Mouse (Mus musculus): ENCODE results near the gene Ppp1r9a. TPM values are rescaled to one million over a fixed set of nuclear protein-coding genes. Genes with fewer than 3 reads are reported as not detected.
"Not testable (repeated sequence)": the region's sequence is repeated elsewhere in the genome, so short reads cannot be mapped to it uniquely, and the experiment has no call there.

Ppp1r9a gene
- 30.8 and 40.1 TPM in 2 replicates for polyA plus RNA-seq (2015; fragmentation: Nextera tagmentation; extraction: Ambion mirVana)

- H3K27me3 ChIP-seq (replicated peaks; ENCODE audit: control insufficient read depth, insufficient read depth, low read length) = no peaks in the 10 kb centered on the region
- H3K4me2 ChIP-seq (ENCODE audit: low read length) = peak within 1 kb of the TSS; percentile 84
- ATAC-seq = peak; percentile 70
- peak within 1 kb of the TSS; percentile 92 for H3K9ac ChIP-seq (ENCODE audit: low read depth, low read length)
- no peaks in the 10 kb centered on the region for H3K9me3 ChIP-seq (ENCODE audit: control insufficient read depth, low read length)
- H3K4me3 ChIP-seq (ENCODE audit: low read length) = peak within 1 kb of the TSS; percentile 76
- H3K27ac ChIP-seq (ENCODE audit: low read depth, low read length) = peak within 1 kb of the TSS; percentile 96
- no peaks in the 10 kb centered on the region for H3K36me3 ChIP-seq (ENCODE audit: control insufficient read depth, insufficient read depth, low read length)
- WGBS = under 1% methylated on average over 39 of the region's 49 CpGs
- H3K4me1 ChIP-seq (ENCODE audit: control insufficient read depth, insufficient read depth, low read depth, low read length) = peaks cover 15% of the 10 kb centered on the region
Observed at GRCm38 (mm10) chr6:4902674-4903324, at the start of gene Ppp1r9a. TSS of gene Ppp1r9a (plus strand) at chr6:4902917.

- no peak for ATAC-seq
- no peaks in the 10 kb centered on the region for H3K27me3 ChIP-seq (replicated peaks; ENCODE audit: control insufficient read depth, insufficient read depth, low read length)
- H3K4me3 ChIP-seq (ENCODE audit: low read length) = no peak overlapping the region
- H3K4me1 ChIP-seq (ENCODE audit: control insufficient read depth, insufficient read depth, low read depth, low read length) = no peaks in the 10 kb centered on the region
- no peaks in the 10 kb centered on the region; the same call in 1 of the 2 replicates for H3K9me3 ChIP-seq (ENCODE audit: control insufficient read depth, low read length)
- no peak overlapping the region for H3K4me2 ChIP-seq (ENCODE audit: low read length)
- no peaks in the 10 kb centered on the region for H3K36me3 ChIP-seq (ENCODE audit: control insufficient read depth, insufficient read depth, low read length)
- 65% methylated on average over 10 of the region's 10 CpGs for WGBS
- H3K27ac ChIP-seq (ENCODE audit: low read depth, low read length) = no peak overlapping the region
- no peak overlapping the region for H3K9ac ChIP-seq (ENCODE audit: low read depth, low read length)
Observed at GRCm38 (mm10) chr6:4855236-4855635, 47.5 kb upstream of the Ppp1r9a start.

- Histone ChIP-seq H3K36me3 (ENCODE audit: control insufficient read depth, insufficient read depth, low read length) (no peaks in the 10 kb centered on the region), H3K9ac (ENCODE audit: low read depth, low read length) (no peak overlapping the region), H3K9me3 (ENCODE audit: control insufficient read depth, low read length) (no peaks in the 10 kb centered on the region; the same call in 1 of the 2 replicates), H3K4me3 (ENCODE audit: low read length) (no peak overlapping the region), H3K27ac (ENCODE audit: low read depth, low read length) (no peak overlapping the region), H3K4me2 (ENCODE audit: low read length) (no peak overlapping the region), H3K4me1 (ENCODE audit: control insufficient read depth, insufficient read depth, low read depth, low read length) (no peaks in the 10 kb centered on the region), H3K27me3 (replicated peaks; ENCODE audit: control insufficient read depth, insufficient read depth, low read length) (no peaks in the 10 kb centered on the region)
- no peak for ATAC-seq
- 97% methylated on average over 11 of the region's 11 CpGs for WGBS
Observed at GRCm38 (mm10) chr6:4856919-4857318, 45.8 kb upstream of the Ppp1r9a start.

- Histone ChIP-seq H3K9ac (ENCODE audit: low read depth, low read length) (no peak overlapping the region), H3K4me3 (ENCODE audit: low read length) (no peak overlapping the region), H3K36me3 (ENCODE audit: control insufficient read depth, insufficient read depth, low read length) (no peaks in the 10 kb centered on the region), H3K27ac (ENCODE audit: low read depth, low read length) (no peak overlapping the region), H3K4me1 (ENCODE audit: control insufficient read depth, insufficient read depth, low read depth, low read length) (no peaks in the 10 kb centered on the region), H3K27me3 (replicated peaks; ENCODE audit: control insufficient read depth, insufficient read depth, low read length) (no peaks in the 10 kb centered on the region), H3K4me2 (ENCODE audit: low read length) (no peak overlapping the region), H3K9me3 (ENCODE audit: control insufficient read depth, low read length) (no peaks in the 10 kb centered on the region)
- WGBS = 73% methylated on average over 3 of the region's 3 CpGs
- no peak for ATAC-seq
Observed at GRCm38 (mm10) chr6:4884316-4884715, 18.4 kb upstream of the Ppp1r9a start.

GRCm38 (mm10) chr6:4889544-4889943, 13.2 kb upstream of the Ppp1r9a start:
- Histone ChIP-seq H3K4me1 (ENCODE audit: control insufficient read depth, insufficient read depth, low read depth, low read length) (no peaks in the 10 kb centered on the region), H3K9ac (ENCODE audit: low read depth, low read length) (no peak overlapping the region), H3K9me3 (ENCODE audit: control insufficient read depth, low read length) (no peaks in the 10 kb centered on the region), H3K4me3 (ENCODE audit: low read length) (no peak overlapping the region), H3K4me2 (ENCODE audit: low read length) (no peak overlapping the region), H3K27ac (ENCODE audit: low read depth, low read length) (no peak overlapping the region), H3K36me3 (ENCODE audit: control insufficient read depth, insufficient read depth, low read length) (no peaks in the 10 kb centered on the region), H3K27me3 (replicated peaks; ENCODE audit: control insufficient read depth, insufficient read depth, low read length) (no peaks in the 10 kb centered on the region)
- no peak for ATAC-seq
- WGBS = 85% methylated on average over 9 of the region's 9 CpGs

GRCm38 (mm10) chr6:4892417-4892816, 10.3 kb upstream of the Ppp1r9a start:
- Histone ChIP-seq H3K36me3 (ENCODE audit: control insufficient read depth, insufficient read depth, low read length) (no peaks in the 10 kb centered on the region), H3K27me3 (replicated peaks; ENCODE audit: control insufficient read depth, insufficient read depth, low read length) (no peaks in the 10 kb centered on the region), H3K27ac (ENCODE audit: low read depth, low read length) (no peak overlapping the region), H3K4me3 (ENCODE audit: low read length) (no peak overlapping the region), H3K4me1 (ENCODE audit: control insufficient read depth, insufficient read depth, low read depth, low read length) (no peaks in the 10 kb centered on the region), H3K4me2 (ENCODE audit: low read length) (no peak overlapping the region), H3K9ac (ENCODE audit: low read depth, low read length) (no peak overlapping the region), H3K9me3 (ENCODE audit: control insufficient read depth, low read length) (no peaks in the 10 kb centered on the region)
- WGBS = 49% methylated on average over 11 of the region's 11 CpGs
- ATAC-seq = no peak

GRCm38 (mm10) chr6:4893312-4893711, 9.4 kb upstream of the Ppp1r9a start:
- not testable (repeated sequence) for H3K27me3 ChIP-seq (replicated peaks; ENCODE audit: control insufficient read depth, insufficient read depth, low read length); H3K9me3 ChIP-seq (ENCODE audit: control insufficient read depth, low read length); H3K4me1 ChIP-seq (ENCODE audit: control insufficient read depth, insufficient read depth, low read depth, low read length); ATAC-seq; H3K36me3 ChIP-seq (ENCODE audit: control insufficient read depth, insufficient read depth, low read length); H3K9ac ChIP-seq (ENCODE audit: low read depth, low read length); H3K4me2 ChIP-seq (ENCODE audit: low read length); H3K4me3 ChIP-seq (ENCODE audit: low read length); H3K27ac ChIP-seq (ENCODE audit: low read depth, low read length)
- 71% methylated on average over 12 of the region's 12 CpGs for WGBS

- no peak for ATAC-seq
- Histone ChIP-seq H3K27me3 (replicated peaks; ENCODE audit: control insufficient read depth, insufficient read depth, low read length) (no peaks in the 10 kb centered on the region), H3K27ac (ENCODE audit: low read depth, low read length) (no peak overlapping the region), H3K9ac (ENCODE audit: low read depth, low read length) (no peak overlapping the region), H3K4me3 (ENCODE audit: low read length) (no peak overlapping the region), H3K4me1 (ENCODE audit: control insufficient read depth, insufficient read depth, low read depth, low read length) (peaks cover 5% of the 10 kb centered on the region), H3K9me3 (ENCODE audit: control insufficient read depth, low read length) (no peaks in the 10 kb centered on the region), H3K4me2 (ENCODE audit: low read length) (no peak overlapping the region), H3K36me3 (ENCODE audit: control insufficient read depth, insufficient read depth, low read length) (no peaks in the 10 kb centered on the region)
- 87% methylated on average over 6 of the region's 6 CpGs for WGBS
Observed at GRCm38 (mm10) chr6:4899906-4900305, 2.8 kb upstream of the Ppp1r9a start.

GRCm38 (mm10) chr6:4903325-4904054, 773 bp downstream of the Ppp1r9a start:
- Histone ChIP-seq H3K36me3 (ENCODE audit: control insufficient read depth, insufficient read depth, low read length) (no peaks in the 10 kb centered on the region), H3K9ac (ENCODE audit: low read depth, low read length) (peak overlapping the region; percentile 92), H3K27ac (ENCODE audit: low read depth, low read length) (peak overlapping the region; percentile 96), H3K4me3 (ENCODE audit: low read length) (peak overlapping the region; percentile 76), H3K9me3 (ENCODE audit: control insufficient read depth, low read length) (no peaks in the 10 kb centered on the region), H3K27me3 (replicated peaks; ENCODE audit: control insufficient read depth, insufficient read depth, low read length) (no peaks in the 10 kb centered on the region), H3K4me2 (ENCODE audit: low read length) (peak overlapping the region; percentile 84), H3K4me1 (ENCODE audit: control insufficient read depth, insufficient read depth, low read depth, low read length) (peaks cover 15% of the 10 kb centered on the region)
- WGBS = under 1% methylated on average over 43 of the region's 77 CpGs
- peak; percentile 90 for ATAC-seq
